Mouse (Mus musculus): ENCODE results near the gene Chst10.

Chst10 gene

DNA sequence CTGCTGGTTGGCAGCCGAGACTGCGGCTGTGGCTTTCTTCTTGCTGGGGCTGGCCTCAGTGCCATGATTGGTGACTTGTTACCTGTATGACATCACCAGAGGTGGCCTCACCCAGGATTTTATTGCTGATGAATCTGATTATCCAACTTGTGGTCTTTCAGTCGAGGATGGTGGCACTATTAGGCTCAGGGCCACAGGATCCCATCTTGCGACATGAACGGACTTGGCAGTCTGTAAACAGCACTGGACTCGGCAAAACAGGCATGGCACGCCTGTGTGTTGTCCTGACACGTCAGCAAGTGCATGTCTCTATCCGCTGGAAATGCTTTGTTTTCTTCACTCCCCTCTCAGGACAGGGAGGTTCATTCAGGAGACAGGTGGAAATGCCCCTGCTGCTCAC, 33.6 kb downstream of the Chst10 start:
- no peak for DNase-seq

GRCm38 (mm10) chr1:38862213-38862612, 35.7 kb downstream of the Chst10 start:
- peak; percentile 66 for DNase-seq

GRCm38 (mm10) chr1:38860867-38861524, 37.0 kb downstream of the Chst10 start:
- DNase-seq, result no peak

- DNase-seq, result no peak
These were observed 37.8 kb downstream of the Chst10 start for GRCm38 (mm10) chr1:38860207-38860606.

GRCm38 (mm10) chr1:38856196-38856595, 41.8 kb downstream of the Chst10 start:
- DNase-seq, result peak; percentile 74

GRCm38 (mm10) chr1:38852250-38852649, 45.7 kb downstream of the Chst10 start:
- no peak for DNase-seq

- DNase-seq, result no peak
These were observed 47.3 kb downstream of the Chst10 start for GRCm38 (mm10) chr1:38850650-38851049.

- no peak for DNase-seq
These were observed 49.3 kb downstream of the Chst10 start for GRCm38 (mm10) chr1:38848451-38849289.

- DNase-seq, result peak; percentile 72
These were observed 50.0 kb downstream of the Chst10 start for GRCm38 (mm10) chr1:38847975-38848374.

- DNase-seq, result no peak
These were observed 54.7 kb downstream of the Chst10 start for GRCm38 (mm10) chr1:38843275-38843674.

DNA sequence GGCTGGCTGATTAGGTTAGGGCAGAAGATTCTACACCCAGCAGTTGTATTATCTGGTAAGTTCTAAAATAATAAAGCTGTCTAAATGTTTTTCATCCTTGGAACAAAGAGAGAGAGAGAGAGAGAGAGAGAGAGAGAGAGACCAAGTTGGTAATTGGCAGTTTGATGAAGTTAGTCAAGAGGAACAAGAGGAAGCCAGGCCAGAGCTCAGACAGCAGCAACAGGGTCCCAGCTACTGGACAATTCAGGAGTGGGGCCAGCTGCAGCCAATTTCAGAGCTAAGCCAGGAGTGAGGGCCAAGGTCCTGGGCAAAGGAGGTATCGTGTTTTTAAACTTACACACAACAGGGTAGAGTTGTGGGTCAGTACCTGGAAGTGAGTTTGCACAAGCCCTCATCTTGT, 55.1 kb downstream of the Chst10 start:
- DNase-seq, result no peak

DNA sequence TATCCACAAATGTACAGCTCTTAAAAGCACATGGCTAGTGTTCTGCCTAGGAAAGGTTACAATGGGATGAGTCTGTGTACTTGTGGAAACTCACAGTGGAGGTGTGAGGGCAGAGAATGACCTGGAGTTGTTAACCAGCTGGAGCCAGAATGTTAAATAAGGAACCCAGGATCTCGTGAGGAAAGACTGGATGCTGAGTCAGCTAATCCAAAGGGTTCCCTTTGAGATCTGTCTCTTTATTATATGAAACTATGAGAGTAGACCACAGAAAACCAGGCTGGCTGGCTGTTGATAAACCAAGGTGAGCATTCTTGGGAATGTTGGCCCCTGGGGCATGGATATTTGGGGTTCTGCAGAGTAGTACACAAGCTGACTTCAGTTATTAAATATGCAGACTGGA, 58.0 kb downstream of the Chst10 start:
- no peak for DNase-seq

- peak; percentile 80 for DNase-seq
These were observed 61.5 kb downstream of the Chst10 start, which contains the start of gene Lonrf2 for GRCm38 (mm10) chr1:38836477-38836872. TSS of gene Lonrf2 (minus strand) at chr1:38836711.

DNA sequence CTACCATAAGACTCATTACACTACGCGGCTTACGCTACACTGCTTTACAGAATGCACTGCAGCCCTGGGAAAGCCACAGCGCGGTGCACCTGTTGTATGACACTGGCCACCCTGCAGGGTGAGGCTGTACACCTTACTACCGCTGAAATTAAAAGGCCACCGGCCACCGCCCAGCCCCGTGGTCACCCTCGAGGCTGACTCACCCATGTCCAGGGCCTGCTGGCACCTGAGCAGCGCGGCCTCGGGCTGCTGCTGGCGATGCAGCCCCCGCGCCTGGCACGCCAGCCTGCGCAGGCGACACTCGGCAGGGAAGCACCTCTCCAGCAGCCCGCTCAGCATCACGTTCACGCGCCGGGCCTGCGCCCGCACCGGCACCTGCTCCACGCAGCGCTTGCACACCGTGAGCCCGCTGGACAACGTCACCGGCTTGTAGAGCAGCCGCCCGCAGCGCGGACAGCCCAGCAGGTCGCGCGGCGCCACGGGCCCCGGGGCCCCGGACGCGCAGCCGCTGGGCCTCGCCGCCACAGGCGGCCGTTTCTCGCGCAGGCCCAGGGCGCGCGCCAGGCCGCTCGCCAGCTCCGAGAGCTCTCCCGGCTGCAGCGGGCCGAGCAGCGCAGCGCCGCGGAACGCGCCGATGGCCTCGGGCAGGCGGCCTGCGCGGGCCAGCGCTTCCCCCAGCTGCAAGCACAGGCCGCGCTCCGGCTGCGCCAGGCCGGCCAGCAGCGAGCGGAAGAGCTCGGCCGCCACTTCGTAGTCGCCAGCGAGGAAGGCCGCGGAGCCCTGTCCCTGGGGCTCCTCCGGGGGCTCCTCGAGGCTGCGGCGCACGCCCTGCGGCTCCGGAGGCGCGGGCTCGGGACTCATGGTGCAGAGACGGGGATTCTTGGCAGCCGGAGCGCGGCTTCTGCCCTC, 62.1 kb downstream of the Chst10 start:
- DNase-seq, result peak; percentile 68

GRCm38 (mm10) chr1:38834899-38835298, 63.1 kb downstream of the Chst10 start:
- DNase-seq, result peak; percentile 63

DNA sequence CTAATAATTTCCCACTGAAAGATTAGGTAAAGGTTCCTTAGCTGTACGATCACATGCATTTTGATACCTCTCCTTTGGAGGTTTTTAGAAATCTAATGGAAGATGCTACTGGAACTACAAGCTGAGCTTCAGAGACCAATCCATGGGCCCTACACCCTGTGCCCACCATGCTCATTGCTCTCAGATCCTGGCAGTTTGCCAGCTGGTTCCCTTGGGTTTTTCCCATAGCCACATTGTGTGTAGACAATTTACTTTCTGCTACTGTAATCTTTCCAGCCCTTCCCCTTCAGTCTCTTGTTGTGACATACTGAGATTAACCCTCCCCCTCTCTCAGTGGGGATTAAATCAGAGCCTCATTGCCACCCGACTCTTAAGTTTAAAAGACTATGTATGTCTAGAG, 73.0 kb downstream of the Chst10 start:
- no peak for DNase-seq

DNA sequence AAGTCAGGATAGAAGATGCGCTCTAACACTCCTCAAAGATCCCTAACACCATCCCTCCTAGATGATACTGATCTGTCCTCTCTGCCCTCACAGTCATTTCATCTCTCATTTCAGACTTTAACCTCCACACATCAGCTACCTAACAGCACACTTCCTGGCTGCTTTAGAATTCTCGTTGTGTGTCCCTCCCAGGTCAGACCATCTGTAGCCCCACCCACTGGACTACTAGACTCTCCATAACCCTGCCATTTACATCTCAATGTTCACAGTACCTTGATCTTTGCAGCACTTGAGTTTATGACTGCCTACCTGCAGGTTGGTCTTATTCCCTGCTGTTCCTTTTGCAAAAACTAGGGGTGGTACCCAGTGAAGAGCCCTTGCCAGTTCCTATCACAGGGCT, 74.1 kb downstream of the Chst10 start:
- DNase-seq, result no peak

- no peak for DNase-seq
These were observed 78.3 kb downstream of the Chst10 start for GRCm38 (mm10) chr1:38819691-38820090.

GRCm38 (mm10) chr1:38817671-38818070, 80.3 kb downstream of the Chst10 start:
- DNase-seq, result no peak

DNA sequence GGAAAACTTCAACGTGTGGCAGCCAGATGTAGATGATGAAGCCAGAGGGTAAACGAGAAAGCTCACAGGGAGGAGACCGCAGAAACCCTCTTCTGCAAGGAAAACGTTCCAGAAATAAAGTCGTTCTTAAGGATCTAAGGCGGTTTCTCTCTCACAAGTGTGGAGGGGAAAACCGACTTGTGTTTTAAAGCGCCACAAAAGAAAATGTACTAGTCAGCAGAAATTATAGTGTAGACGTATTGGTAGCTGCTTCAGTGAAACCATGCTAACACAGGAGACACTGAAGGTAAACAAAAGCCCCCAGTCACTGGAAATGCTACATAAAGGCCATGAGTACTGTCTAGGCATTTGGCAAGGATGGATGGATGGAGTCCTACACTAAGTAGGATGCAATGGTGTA, 80.7 kb downstream of the Chst10 start:
- DNase-seq, result no peak

DNA sequence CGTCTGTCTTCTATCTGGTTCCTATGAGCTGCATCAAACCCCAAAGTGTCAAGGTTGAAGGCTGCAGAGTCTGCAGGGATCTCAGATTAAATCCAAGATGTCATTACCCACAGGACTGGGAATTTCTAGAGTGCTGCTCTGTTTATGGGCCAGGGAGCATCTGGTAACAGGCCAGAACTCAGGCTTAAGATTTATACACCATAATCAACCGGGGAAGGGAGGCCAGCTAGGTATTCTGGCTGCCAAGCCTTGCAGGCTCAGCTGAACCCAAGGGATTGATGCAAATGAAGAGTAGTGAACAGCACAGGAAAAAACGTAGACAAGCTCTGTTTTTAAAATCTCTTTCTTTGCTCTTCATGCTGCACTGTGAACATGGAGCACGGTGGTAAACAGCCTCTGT, 81.7 kb downstream of the Chst10 start:
- peak; percentile 34 for DNase-seq

All from cerebellum, adult 9-10 months (tissue).